Mouse (Mus musculus): Measurements from ENCODE around the gene Olfr1102. TPM values are rescaled to one million over a fixed set of nuclear protein-coding genes. Genes with fewer than 3 reads are reported as not detected.

The Olfr1102 gene
- not detected for total RNA-seq (2021)
- polyA plus RNA-seq (2012; rRNA removed): not detected in 2 replicates
- long read RNA-seq: 0 reads

DNA sequence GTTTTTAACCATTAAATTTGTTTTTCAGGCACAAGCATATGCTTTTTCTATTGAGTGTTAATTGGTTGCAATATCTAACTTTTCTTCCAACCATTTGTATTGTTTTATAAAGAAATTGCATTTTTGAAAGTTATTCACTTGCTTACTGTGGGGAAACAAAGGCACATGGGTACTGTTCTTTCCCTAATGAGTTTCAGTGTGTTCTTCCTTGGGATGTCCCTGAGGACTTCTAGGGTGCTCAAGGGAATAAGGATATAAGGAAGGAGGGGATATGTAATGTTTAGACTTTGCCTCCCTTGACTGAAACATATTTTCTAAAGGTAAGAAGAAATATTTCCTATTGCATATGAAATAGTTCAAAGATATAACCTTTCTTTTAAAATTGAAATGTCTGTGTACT lies at the start of gene Olfr1102:
Gene Olfr1102, plus strand, starts transcription at position 301 of the 400 bp plus-strand sequence.
- no peaks in the 10 kb centered on the region for H3K4me1 ChIP-seq (ENCODE audit: control insufficient read depth, insufficient read depth, low read length)
- H3K79me2 ChIP-seq (replicated peaks; ENCODE audit: control insufficient read depth, insufficient read depth, low read length): no peaks in the 10 kb centered on the region
- no peaks in the 10 kb centered on the region for H3K27me3 ChIP-seq (ENCODE audit: control insufficient read depth, insufficient read depth, low read length)
- no peaks in the 10 kb centered on the region for H3K36me3 ChIP-seq (ENCODE audit: control insufficient read depth, insufficient read depth, low read length)
- H3K4me3 ChIP-seq: no peak within 1 kb of the TSS
- intact Hi-C loops (cut with DNase I): no loop called here
- no peak for DNase-seq
- H3K27ac ChIP-seq: no peak within 1 kb of the TSS
- H3K9ac ChIP-seq (ENCODE audit: low read depth, low read length): no peak within 1 kb of the TSS
- no peak for TF ChIP-seq EP300 (IDR thresholded peaks at IDR 0.05; ENCODE audit: insufficient read depth, low read depth, low read length)
- TF ChIP-seq CTCF (IDR thresholded peaks at IDR 0.05): no peak
- TF ChIP-seq POLR2A (IDR thresholded peaks at IDR 0.05; ENCODE audit: insufficient read depth, low read depth, low read length): no peak

DNA sequence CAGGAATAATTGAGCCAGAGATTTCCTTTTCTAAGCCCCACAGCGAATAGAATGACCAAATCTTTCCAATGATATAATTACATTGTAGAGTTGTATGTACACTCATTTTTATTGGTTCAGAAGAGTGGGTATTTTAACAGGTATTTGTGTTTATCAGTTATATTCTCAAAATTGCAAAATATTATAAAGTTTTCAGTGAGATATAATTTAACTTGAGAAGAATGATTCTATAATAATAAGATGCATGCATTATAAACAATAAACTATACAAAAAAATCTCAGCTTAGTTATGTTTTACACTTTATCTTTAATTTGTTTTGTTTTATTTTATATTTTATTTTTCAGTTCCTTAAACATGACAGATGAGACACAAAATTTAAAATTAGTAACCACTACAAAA lies 37.6 kb upstream of the Olfr1102 start, which contains the start of gene Olfr1099:
Gene Olfr1099, minus strand, starts transcription at position 101 of the 400 bp plus-strand sequence.
- no peaks in the 10 kb centered on the region for H3K79me2 ChIP-seq (replicated peaks; ENCODE audit: control insufficient read depth, insufficient read depth, low read length)
- TF ChIP-seq EP300 (IDR thresholded peaks at IDR 0.05; ENCODE audit: insufficient read depth, low read depth, low read length) (no peak), CTCF (IDR thresholded peaks at IDR 0.05) (no peak), POLR2A (IDR thresholded peaks at IDR 0.05; ENCODE audit: insufficient read depth, low read depth, low read length) (no peak)
- no peak for DNase-seq
- H3K27me3 ChIP-seq (ENCODE audit: control insufficient read depth, insufficient read depth, low read length): no peaks in the 10 kb centered on the region
- WGBS: 74% methylated on average over 1 of the region's 1 CpGs
- H3K9ac ChIP-seq (ENCODE audit: low read depth, low read length): no peak within 1 kb of the TSS
- H3K4me3 ChIP-seq: no peak within 1 kb of the TSS
- H3K4me1 ChIP-seq (ENCODE audit: control insufficient read depth, insufficient read depth, low read length): no peaks in the 10 kb centered on the region
- intact Hi-C loops (cut with DNase I): no loop called here
- H3K27ac ChIP-seq: no peak within 1 kb of the TSS
- H3K36me3 ChIP-seq (ENCODE audit: control insufficient read depth, insufficient read depth, low read length): no peaks in the 10 kb centered on the region

DNA sequence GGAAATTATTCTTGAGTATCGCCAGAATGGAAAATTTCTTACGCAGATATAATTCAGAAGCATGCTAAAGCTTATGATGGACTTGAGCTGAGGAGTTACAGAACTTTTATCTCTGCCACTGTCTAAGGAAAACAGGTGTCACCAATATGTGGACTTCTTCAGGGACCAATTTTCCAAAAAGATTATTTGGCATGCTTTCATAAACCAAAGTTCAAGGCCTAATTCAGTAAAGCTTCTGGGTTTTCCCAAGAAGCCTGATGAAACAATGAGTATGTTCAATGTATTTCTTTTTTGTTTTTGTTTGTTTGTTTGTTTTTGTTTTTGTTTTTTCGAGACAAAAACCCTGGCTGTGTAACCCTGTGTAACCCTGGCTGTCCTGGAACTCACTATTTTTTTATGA lies 18.3 kb upstream of the Olfr1102 start, which contains the start of gene Olfr1100:
Gene Olfr1100, minus strand, starts transcription at position 101 of the 400 bp plus-strand sequence.
- 58% methylated on average over 3 of the region's 3 CpGs for WGBS
- Histone ChIP-seq H3K9ac (ENCODE audit: low read depth, low read length) (no peak within 1 kb of the TSS), H3K4me3 (no peak within 1 kb of the TSS), H3K27ac (no peak within 1 kb of the TSS), H3K79me2 (replicated peaks; ENCODE audit: control insufficient read depth, insufficient read depth, low read length) (no peaks in the 10 kb centered on the region), H3K4me1 (ENCODE audit: control insufficient read depth, insufficient read depth, low read length) (no peaks in the 10 kb centered on the region), H3K36me3 (ENCODE audit: control insufficient read depth, insufficient read depth, low read length) (no peaks in the 10 kb centered on the region), H3K27me3 (ENCODE audit: control insufficient read depth, insufficient read depth, low read length) (no peaks in the 10 kb centered on the region)
- intact Hi-C loops (cut with DNase I): no loop called here
- TF ChIP-seq POLR2A (IDR thresholded peaks at IDR 0.05; ENCODE audit: insufficient read depth, low read depth, low read length): no peak
- TF ChIP-seq EP300 (IDR thresholded peaks at IDR 0.05; ENCODE audit: insufficient read depth, low read depth, low read length): no peak
- no peak for TF ChIP-seq CTCF (IDR thresholded peaks at IDR 0.05)
- no peak for DNase-seq

DNA sequence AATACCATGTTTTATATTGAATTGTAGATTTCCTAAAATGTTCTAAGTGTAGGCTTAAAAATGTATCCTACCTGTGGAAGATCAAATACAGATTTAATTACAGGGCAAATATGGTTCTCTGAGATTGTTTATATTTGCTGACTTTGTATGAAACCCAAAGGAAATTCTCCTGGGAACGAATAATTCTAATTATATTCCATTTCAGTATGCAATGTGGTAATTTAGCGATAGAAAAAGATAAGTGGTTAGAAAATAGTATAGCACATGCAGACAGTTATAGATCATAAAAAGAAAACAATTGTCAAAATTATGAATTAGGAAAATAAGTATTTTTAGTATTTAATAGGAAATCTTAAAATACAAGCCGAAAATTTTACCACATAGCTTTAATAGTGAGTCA lies 7.1 kb upstream of the Olfr1102 start, which contains the start of gene Olfr1101:
Gene Olfr1101, minus strand, starts transcription at position 101 of the 400 bp plus-strand sequence.
- Histone ChIP-seq H3K27ac (no peak within 1 kb of the TSS), H3K36me3 (ENCODE audit: control insufficient read depth, insufficient read depth, low read length) (no peaks in the 10 kb centered on the region), H3K9ac (ENCODE audit: low read depth, low read length) (no peak within 1 kb of the TSS), H3K27me3 (ENCODE audit: control insufficient read depth, insufficient read depth, low read length) (no peaks in the 10 kb centered on the region), H3K4me3 (no peak within 1 kb of the TSS), H3K4me1 (ENCODE audit: control insufficient read depth, insufficient read depth, low read length) (no peaks in the 10 kb centered on the region), H3K79me2 (replicated peaks; ENCODE audit: control insufficient read depth, insufficient read depth, low read length) (no peaks in the 10 kb centered on the region)
- WGBS: 52% methylated on average over 3 of the region's 3 CpGs
- TF ChIP-seq POLR2A (IDR thresholded peaks at IDR 0.05; ENCODE audit: insufficient read depth, low read depth, low read length) (no peak), EP300 (IDR thresholded peaks at IDR 0.05; ENCODE audit: insufficient read depth, low read depth, low read length) (no peak), CTCF (IDR thresholded peaks at IDR 0.05) (no peak)
- intact Hi-C loops (cut with DNase I): no loop called here
- no peak for DNase-seq

DNA sequence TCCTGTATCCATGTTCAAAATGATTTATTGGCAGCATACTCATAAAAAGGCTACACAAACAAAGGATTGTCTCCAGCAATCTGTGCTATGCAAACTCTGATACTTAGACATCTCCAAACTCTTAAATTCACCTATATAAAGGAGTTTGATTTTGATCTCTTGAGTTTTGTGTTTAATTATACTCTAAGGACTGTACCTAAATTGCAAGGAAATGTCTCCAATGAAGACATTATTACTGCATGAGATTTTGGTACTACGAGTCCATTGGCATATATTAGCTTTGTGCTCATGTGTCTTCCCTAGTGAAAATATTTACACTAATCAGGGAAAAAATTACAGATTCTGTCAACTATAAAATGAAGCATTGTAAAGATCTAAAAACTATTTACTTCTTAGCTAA lies 28.8 kb downstream of the Olfr1102 start, which contains the start of gene Olfr1104:
Gene Olfr1104, minus strand, starts transcription at position 101 of the 400 bp plus-strand sequence.
- no peak for DNase-seq
- H3K36me3 ChIP-seq (ENCODE audit: control insufficient read depth, insufficient read depth, low read length): no peaks in the 10 kb centered on the region
- TF ChIP-seq CTCF (IDR thresholded peaks at IDR 0.05) (no peak), EP300 (IDR thresholded peaks at IDR 0.05; ENCODE audit: insufficient read depth, low read depth, low read length) (no peak)
- no peaks in the 10 kb centered on the region for H3K27me3 ChIP-seq (ENCODE audit: control insufficient read depth, insufficient read depth, low read length)
- H3K79me2 ChIP-seq (replicated peaks; ENCODE audit: control insufficient read depth, insufficient read depth, low read length): no peaks in the 10 kb centered on the region
- intact Hi-C loops (cut with DNase I): no loop called here
- H3K9ac ChIP-seq (ENCODE audit: low read depth, low read length): no peak within 1 kb of the TSS
- WGBS: 64% methylated on average over 1 of the region's 1 CpGs
- no peaks in the 10 kb centered on the region for H3K4me1 ChIP-seq (ENCODE audit: control insufficient read depth, insufficient read depth, low read length)
- H3K27ac ChIP-seq: no peak within 1 kb of the TSS
- no peak within 1 kb of the TSS for H3K4me3 ChIP-seq

DNA sequence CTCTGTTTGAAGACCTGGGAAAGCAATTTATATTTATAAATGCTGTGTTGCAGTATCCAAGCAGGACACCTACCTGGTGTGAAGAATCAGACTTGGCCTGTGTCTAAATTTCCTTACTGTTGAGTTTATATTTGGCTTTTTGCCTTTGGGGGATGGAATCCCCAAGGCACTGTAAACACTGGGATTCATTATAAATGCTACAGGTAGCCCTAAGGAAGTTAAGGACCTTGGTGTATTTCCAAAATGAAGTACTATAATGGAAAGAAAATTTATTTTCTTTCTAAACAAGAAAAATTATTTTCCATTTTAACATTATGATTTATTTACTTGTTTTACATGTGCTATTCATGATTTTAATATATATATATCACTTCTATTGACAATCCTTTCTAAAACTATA lies 38.2 kb downstream of the Olfr1102 start, which contains the start of gene Olfr1105:
Gene Olfr1105, minus strand, starts transcription at position 101 of the 400 bp plus-strand sequence.
- Histone ChIP-seq H3K36me3 (ENCODE audit: control insufficient read depth, insufficient read depth, low read length) (no peaks in the 10 kb centered on the region), H3K27ac (no peak within 1 kb of the TSS), H3K4me3 (no peak within 1 kb of the TSS), H3K4me1 (ENCODE audit: control insufficient read depth, insufficient read depth, low read length) (no peaks in the 10 kb centered on the region), H3K79me2 (replicated peaks; ENCODE audit: control insufficient read depth, insufficient read depth, low read length) (no peaks in the 10 kb centered on the region), H3K27me3 (ENCODE audit: control insufficient read depth, insufficient read depth, low read length) (no peaks in the 10 kb centered on the region), H3K9ac (ENCODE audit: low read depth, low read length) (no peak within 1 kb of the TSS)
- no peak for DNase-seq
- TF ChIP-seq POLR2A (IDR thresholded peaks at IDR 0.05; ENCODE audit: insufficient read depth, low read depth, low read length) (no peak), EP300 (IDR thresholded peaks at IDR 0.05; ENCODE audit: insufficient read depth, low read depth, low read length) (no peak), CTCF (IDR thresholded peaks at IDR 0.05) (no peak)
- intact Hi-C loops (cut with DNase I): no loop called here
